Mouse (Mus musculus): ENCODE measurements around the gene Tbccd1. TPM values are rescaled to one million over a fixed set of nuclear protein-coding genes. Genes with fewer than 3 reads are reported as not detected.

The Tbccd1 gene
- polyA plus RNA-seq (2014; fragmentation: Illumina TruSeq; extraction: RNeasy Lipid Tissue Mini Kit (QIAGEN cat#74804); ENCODE audit: low read depth, low replicate concordance) = 16.9 TPM

GRCm38 (mm10) chr16:22857431-22858113, at the start of gene Tbccd1, which contains the start of gene Dnajb11:
TSS of gene Tbccd1 (minus strand) at chr16:22857669.
TSS of gene Dnajb11 (plus strand) at chr16:22857845.

GRCm38 (mm10) chr16:22890683-22891510, 33.4 kb upstream of the Tbccd1 start, which contains the start of gene Ahsg:
TSS of gene Ahsg (plus strand) at chr16:22891277.

GRCm38 (mm10) chr16:22811477-22811876, 46.0 kb downstream of the Tbccd1 start, which contains the start of gene Crygs:
TSS of gene Crygs (minus strand) at chr16:22811577.

Other genes with a start within 250 kb of the Tbccd1 start
- 1.2 TPM for gene Dgkg, start 200.4 kb downstream of the Tbccd1 start, polyA plus RNA-seq (2014; fragmentation: Illumina TruSeq; extraction: RNeasy Lipid Tissue Mini Kit (QIAGEN cat#74804); ENCODE audit: low read depth, low replicate concordance)
- gene Crygs, start 46.1 kb downstream of the Tbccd1 start, polyA plus RNA-seq (2014; fragmentation: Illumina TruSeq; extraction: RNeasy Lipid Tissue Mini Kit (QIAGEN cat#74804); ENCODE audit: low read depth, low replicate concordance) = not detected
- 70.3 TPM for gene Dnajb11, start 176 bp upstream of the Tbccd1 start, polyA plus RNA-seq (2014; fragmentation: Illumina TruSeq; extraction: RNeasy Lipid Tissue Mini Kit (QIAGEN cat#74804); ENCODE audit: low read depth, low replicate concordance)
- gene Ahsg, start 33.6 kb upstream of the Tbccd1 start, polyA plus RNA-seq (2014; fragmentation: Illumina TruSeq; extraction: RNeasy Lipid Tissue Mini Kit (QIAGEN cat#74804); ENCODE audit: low read depth, low replicate concordance) = 0.36 TPM
- gene Fetub, start 60.7 kb upstream of the Tbccd1 start, polyA plus RNA-seq (2014; fragmentation: Illumina TruSeq; extraction: RNeasy Lipid Tissue Mini Kit (QIAGEN cat#74804); ENCODE audit: low read depth, low replicate concordance) = 0.32 TPM
- 0.24 TPM for gene Hrg, start 93.4 kb upstream of the Tbccd1 start, polyA plus RNA-seq (2014; fragmentation: Illumina TruSeq; extraction: RNeasy Lipid Tissue Mini Kit (QIAGEN cat#74804); ENCODE audit: low read depth, low replicate concordance)
- gene Kng2, start 171.8 kb upstream of the Tbccd1 start, polyA plus RNA-seq (2014; fragmentation: Illumina TruSeq; extraction: RNeasy Lipid Tissue Mini Kit (QIAGEN cat#74804); ENCODE audit: low read depth, low replicate concordance) = 626 TPM
- gene Kng1, start 200.2 kb upstream of the Tbccd1 start, polyA plus RNA-seq (2014; fragmentation: Illumina TruSeq; extraction: RNeasy Lipid Tissue Mini Kit (QIAGEN cat#74804); ENCODE audit: low read depth, low replicate concordance) = 1.5 TPM
- gene Eif4a2, start 249.8 kb upstream of the Tbccd1 start, polyA plus RNA-seq (2014; fragmentation: Illumina TruSeq; extraction: RNeasy Lipid Tissue Mini Kit (QIAGEN cat#74804); ENCODE audit: low read depth, low replicate concordance) = 1,615 TPM